Mouse (Mus musculus): ENCODE measurements at regions not wholly inside any gene's neighbourhood (a gene's known extent, or its start where the extent isn't known, plus 50 kb on each side); places are given as distances from the start of the nearest gene placed in this dataset.

GRCm38 (mm10) chrX:99358784-99359183 lies 112.3 kb downstream of the Pja1 start:
- TF ChIP-seq CTCF (IDR thresholded peaks at IDR 0.05; ENCODE audit: low read depth) (peak; percentile 61), EP300 (optimal IDR thresholded peaks at IDR 0.05) (no peak)
- Histone ChIP-seq H3K9ac (ENCODE audit: low read length) (no peak overlapping the region), H3K4me1 (replicated peaks; ENCODE audit: control insufficient read depth, insufficient read depth) (no peaks in the 10 kb centered on the region), H3K4me2 (replicated peaks; ENCODE audit: low read depth) (no peak overlapping the region), H3K27ac (replicated peaks) (no peak overlapping the region), H3K27me3 (ENCODE audit: control insufficient read depth, insufficient read depth, low read length) (no peaks in the 10 kb centered on the region), H3K9me3 (ENCODE audit: control insufficient read depth, low read length) (no peaks in the 10 kb centered on the region), H3K4me3 (ENCODE audit: low read depth, low read length) (no peak overlapping the region), H3K36me3 (ENCODE audit: control insufficient read depth, insufficient read depth, low read length) (no peaks in the 10 kb centered on the region)
- ATAC-seq (ENCODE audit: low FRiP score, low TSS enrichment) (0 out of 2 replicates have a peak, but pooled peaks have one; percentile 35), DNase-seq (ENCODE audit: low spot score) (no peak)
- 46% methylated on average over 1 of the region's 1 CpGs for WGBS

DNA sequence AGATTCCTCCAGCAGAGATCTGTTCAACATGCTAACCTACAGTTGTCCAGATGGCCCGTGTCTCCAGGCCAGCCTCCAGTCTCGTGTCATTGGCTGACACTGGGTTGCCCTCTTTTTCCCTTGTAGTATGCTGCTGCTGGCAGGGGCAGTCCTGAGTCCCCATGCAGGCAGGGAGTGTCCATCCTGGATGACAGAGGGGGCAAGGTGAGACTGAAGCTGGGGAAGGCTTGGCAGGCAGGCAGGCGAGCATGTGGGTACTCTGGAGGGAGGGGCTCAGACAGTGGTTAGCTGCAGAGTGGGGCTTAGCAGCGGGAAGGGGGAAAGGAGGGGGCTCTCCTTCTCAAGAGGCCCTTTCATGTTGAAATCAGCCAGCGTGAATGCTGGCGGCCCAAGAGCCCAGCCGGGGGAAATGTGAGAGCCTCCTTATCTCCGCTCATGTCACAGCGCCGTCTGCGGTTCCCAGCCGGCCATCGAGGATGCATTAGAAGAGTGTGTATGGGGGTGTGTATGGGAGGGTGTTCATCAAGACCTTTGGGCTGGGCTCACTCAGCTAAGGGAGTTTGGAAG lies 112.9 kb downstream of the Pja1 start:
- Histone ChIP-seq H3K27ac (replicated peaks) (no peak overlapping the region), H3K27me3 (ENCODE audit: control insufficient read depth, insufficient read depth, low read length) (no peaks in the 10 kb centered on the region), H3K9me3 (ENCODE audit: control insufficient read depth, low read length) (no peaks in the 10 kb centered on the region), H3K4me3 (ENCODE audit: low read depth, low read length) (no peak overlapping the region), H3K4me1 (replicated peaks; ENCODE audit: control insufficient read depth, insufficient read depth) (no peaks in the 10 kb centered on the region), H3K4me2 (replicated peaks; ENCODE audit: low read depth) (no peak overlapping the region), H3K9ac (ENCODE audit: low read length) (no peak overlapping the region), H3K36me3 (ENCODE audit: control insufficient read depth, insufficient read depth, low read length) (no peaks in the 10 kb centered on the region)
- WGBS: 33% methylated on average over 13 of the region's 13 CpGs
- DNase-seq (ENCODE audit: low spot score): no peak
- ATAC-seq (ENCODE audit: low FRiP score, low TSS enrichment): no peak
- TF ChIP-seq EP300 (optimal IDR thresholded peaks at IDR 0.05): no peak
- no peak; the same call in 1 of the 2 replicates for TF ChIP-seq CTCF (IDR thresholded peaks at IDR 0.05; ENCODE audit: low read depth)

- Histone ChIP-seq H3K9ac (ENCODE audit: low read length) (no peak overlapping the region), H3K27me3 (ENCODE audit: control insufficient read depth, insufficient read depth, low read length) (no peaks in the 10 kb centered on the region), H3K4me2 (replicated peaks; ENCODE audit: low read depth) (no peak overlapping the region), H3K4me1 (replicated peaks; ENCODE audit: control insufficient read depth, insufficient read depth) (no peaks in the 10 kb centered on the region), H3K36me3 (ENCODE audit: control insufficient read depth, insufficient read depth, low read length) (no peaks in the 10 kb centered on the region), H3K27ac (replicated peaks) (no peak overlapping the region), H3K9me3 (ENCODE audit: control insufficient read depth, low read length) (no peaks in the 10 kb centered on the region), H3K4me3 (ENCODE audit: low read depth, low read length) (no peak overlapping the region)
- TF ChIP-seq EP300 (optimal IDR thresholded peaks at IDR 0.05) (no peak), CTCF (IDR thresholded peaks at IDR 0.05; ENCODE audit: low read depth) (no peak)
- no peak for DNase-seq (ENCODE audit: low spot score)
- no peak for ATAC-seq (ENCODE audit: low FRiP score, low TSS enrichment)
- WGBS: 64% methylated on average over 5 of the region's 5 CpGs
Measured at GRCm38 (mm10) chrX:99355128-99355527, 115.9 kb downstream of the Pja1 start.

- H3K27ac ChIP-seq (replicated peaks): no peak overlapping the region
- no peak overlapping the region for H3K4me2 ChIP-seq (replicated peaks; ENCODE audit: low read depth)
- H3K9me3 ChIP-seq (ENCODE audit: control insufficient read depth, low read length): no peaks in the 10 kb centered on the region
- DNase-seq (ENCODE audit: low spot score) (no peak), ATAC-seq (ENCODE audit: low FRiP score, low TSS enrichment) (no peak)
- H3K36me3 ChIP-seq (ENCODE audit: control insufficient read depth, insufficient read depth, low read length): no peaks in the 10 kb centered on the region
- H3K4me1 ChIP-seq (replicated peaks; ENCODE audit: control insufficient read depth, insufficient read depth): no peaks in the 10 kb centered on the region
- no peak overlapping the region for H3K9ac ChIP-seq (ENCODE audit: low read length)
- TF ChIP-seq CTCF (IDR thresholded peaks at IDR 0.05; ENCODE audit: low read depth) (no peak), EP300 (optimal IDR thresholded peaks at IDR 0.05) (no peak)
- WGBS: 63% methylated on average over 3 of the region's 3 CpGs
- no peak overlapping the region for H3K4me3 ChIP-seq (ENCODE audit: low read depth, low read length)
- H3K27me3 ChIP-seq (ENCODE audit: control insufficient read depth, insufficient read depth, low read length): no peaks in the 10 kb centered on the region
Measured at GRCm38 (mm10) chrX:99350233-99350632, 120.8 kb downstream of the Pja1 start.

DNA sequence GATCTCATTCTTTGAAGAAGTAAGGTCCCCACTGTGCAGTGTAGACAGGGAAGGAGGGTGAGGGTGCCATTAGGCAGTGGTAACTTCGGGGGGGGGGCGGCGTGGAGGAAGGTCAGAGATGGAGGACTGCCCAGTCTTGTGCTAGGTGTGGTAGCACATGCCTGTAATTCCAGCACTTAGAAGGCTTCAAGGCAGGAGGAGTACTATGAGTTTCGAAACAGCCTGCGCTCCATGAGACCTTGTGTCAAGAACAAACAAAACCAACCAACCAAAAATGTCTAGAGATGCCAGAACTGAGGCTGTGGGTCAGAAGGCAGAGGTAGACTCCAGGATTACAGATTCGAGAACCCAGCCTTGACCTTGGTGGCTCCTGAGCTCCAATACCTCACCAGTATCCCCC lies 130.8 kb downstream of the Pja1 start:
- Histone ChIP-seq H3K27me3 (ENCODE audit: control insufficient read depth, insufficient read depth, low read length) (no peaks in the 10 kb centered on the region), H3K4me2 (replicated peaks; ENCODE audit: low read depth) (no peak overlapping the region), H3K9me3 (ENCODE audit: control insufficient read depth, low read length) (no peaks in the 10 kb centered on the region), H3K36me3 (ENCODE audit: control insufficient read depth, insufficient read depth, low read length) (no peaks in the 10 kb centered on the region), H3K9ac (ENCODE audit: low read length) (no peak overlapping the region), H3K27ac (replicated peaks) (no peak overlapping the region), H3K4me1 (replicated peaks; ENCODE audit: control insufficient read depth, insufficient read depth) (no peaks in the 10 kb centered on the region), H3K4me3 (ENCODE audit: low read depth, low read length) (no peak overlapping the region)
- no peak for DNase-seq (ENCODE audit: low spot score)
- ATAC-seq (ENCODE audit: low FRiP score, low TSS enrichment): no peak
- no peak for TF ChIP-seq CTCF (IDR thresholded peaks at IDR 0.05; ENCODE audit: low read depth)
- TF ChIP-seq EP300 (optimal IDR thresholded peaks at IDR 0.05): no peak
- WGBS: 73% methylated on average over 6 of the region's 6 CpGs

DNA sequence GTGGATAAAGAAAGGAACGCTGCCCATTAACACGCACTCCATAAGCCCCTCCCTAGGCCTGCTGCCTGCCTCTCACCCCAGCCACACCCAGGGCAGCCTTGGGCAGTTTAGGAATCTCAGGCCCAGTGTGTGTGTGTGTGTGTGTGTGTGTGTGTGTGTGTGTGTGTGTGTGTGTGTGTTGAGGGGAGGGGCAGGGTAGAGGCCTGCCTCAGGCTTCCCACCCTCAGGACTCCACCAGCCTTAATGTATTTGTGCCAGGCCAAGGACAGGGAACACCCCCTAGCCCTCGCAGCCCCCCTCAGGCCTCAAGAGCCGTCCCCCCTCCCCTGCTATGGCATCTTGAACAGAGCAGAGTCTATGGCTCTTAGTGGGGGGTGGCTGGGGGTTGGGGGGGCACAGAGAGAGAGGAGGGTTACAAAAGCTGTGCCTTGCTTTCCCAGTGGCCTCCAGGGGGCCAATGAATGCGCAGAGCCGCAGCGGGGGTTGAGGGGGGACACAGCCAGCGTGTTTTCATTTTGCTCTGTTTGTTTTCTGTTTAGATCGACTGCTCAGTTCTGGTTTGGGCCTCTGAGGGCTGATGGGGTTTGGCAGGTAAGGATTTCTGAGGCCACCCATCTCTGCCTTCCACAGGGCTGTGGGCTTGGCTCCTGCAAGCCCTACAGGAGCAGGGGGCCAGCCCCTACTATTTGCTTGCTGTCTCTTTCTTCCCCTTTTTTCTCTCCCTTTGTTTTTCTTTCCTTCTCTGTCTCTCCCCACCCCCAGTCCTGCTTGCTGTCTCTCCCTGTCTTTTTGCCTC lies 131.8 kb downstream of the Pja1 start:
- Histone ChIP-seq H3K36me3 (ENCODE audit: control insufficient read depth, insufficient read depth, low read length) (no peaks in the 10 kb centered on the region), H3K27ac (replicated peaks) (0 out of 2 replicates have a peak overlapping the region, but pooled peaks have one; percentile 13), H3K9ac (ENCODE audit: low read length) (no peak overlapping the region), H3K27me3 (ENCODE audit: control insufficient read depth, insufficient read depth, low read length) (no peaks in the 10 kb centered on the region), H3K4me3 (ENCODE audit: low read depth, low read length) (no peak overlapping the region), H3K4me2 (replicated peaks; ENCODE audit: low read depth) (no peak overlapping the region), H3K9me3 (ENCODE audit: control insufficient read depth, low read length) (no peaks in the 10 kb centered on the region), H3K4me1 (replicated peaks; ENCODE audit: control insufficient read depth, insufficient read depth) (no peaks in the 10 kb centered on the region)
- TF ChIP-seq CTCF (IDR thresholded peaks at IDR 0.05; ENCODE audit: low read depth) (peak; percentile 29), EP300 (optimal IDR thresholded peaks at IDR 0.05) (no peak)
- ATAC-seq (ENCODE audit: low FRiP score, low TSS enrichment) (peak; percentile 67), DNase-seq (ENCODE audit: low spot score) (peak; percentile 26)
- WGBS: 39% methylated on average over 9 of the region's 9 CpGs
